Mouse (Mus musculus) hindbrain, embryonic 16.5 days (tissue): ENCODE measurements around the gene Unc80. TPM values are rescaled to one million over a fixed set of nuclear protein-coding genes. Genes with fewer than 3 reads are reported as not detected.
A peak's percentile ranks its signal among the peaks of the same experiment; 100 is the strongest.

Experiments used
- ATAC-seq: fragments of 200-750 bp; cut with Nextera tagmentation; 2 replicates; pipeline ENCODE4 v1.8.0; 2017; ENCODE audit warnings: moderate TSS enrichment, moderate library complexity
- H3K27ac ChIP-seq: fragments of 300-500 bp; sonication (generic); 2 replicates; pipeline ENCODE4 v1.5.1; 2014; ENCODE audit warnings: low read depth, mild to moderate bottlenecking, control low read depth, low read length, moderate library complexity
- H3K27me3 ChIP-seq: fragments of 300-500 bp; sonication (generic); replicated peaks from 2 replicates; pipeline ENCODE4 v1.6.1; 2014; ENCODE audit warnings: low read length; ENCODE audit not compliant: control insufficient read depth, insufficient read depth
- H3K36me3 ChIP-seq: fragments of 300-500 bp; sonication (generic); 2 replicates; pipeline ENCODE4 v1.6.1; 2014; ENCODE audit warnings: mild to moderate bottlenecking, low read length, moderate library complexity, mixed read lengths; ENCODE audit not compliant: control insufficient read depth, insufficient read depth
- H3K4me1 ChIP-seq: fragments of 300-500 bp; sonication (generic); 2 replicates; pipeline ENCODE4 v1.6.1; 2014; ENCODE audit warnings: low read depth, low read length; ENCODE audit not compliant: control insufficient read depth, insufficient read depth
- H3K4me2 ChIP-seq: fragments of 300-500 bp; sonication (generic); 2 replicates; pipeline ENCODE4 v1.6.1; 2014; ENCODE audit warnings: mild to moderate bottlenecking, low read length, control low read depth, moderate library complexity
- H3K4me3 ChIP-seq: fragments of 300-500 bp; sonication (generic); 2 replicates; pipeline ENCODE4 v1.5.1; 2014; ENCODE audit warnings: mild to moderate bottlenecking, low read length, control low read depth, moderate library complexity
- H3K9ac ChIP-seq: fragments of 300-500 bp; sonication (generic); 2 replicates; pipeline ENCODE4 v1.6.1; 2014; ENCODE audit warnings: low read depth, mild to moderate bottlenecking, control low read depth, low read length, moderate library complexity
- H3K9me3 ChIP-seq: fragments of 300-500 bp; sonication (generic); 2 replicates; pipeline ENCODE4 v1.6.1; 2014; ENCODE audit warnings: mild to moderate bottlenecking, low read length, moderate library complexity; ENCODE audit not compliant: control insufficient read depth
- WGBS: fragments of 180-500 bp; shearing (Covaris S2); extraction: QIAGEN DNeasy Blood & Tissue Kit; methylation state at CpG from one replicate; pipeline ENCODE4 v1.1.7; 2014; 5-methylcytosine and 5-hydroxymethylcytosine counted together
- polyA plus RNA-seq: library from polyadenylated mRNA; unstranded; fragments of >200 nt; fragmentation: Nextera tagmentation; extraction: Ambion mirVana; gene quantifications from 2 replicates; pipeline ENCODE4 v1.2.1, GENCODE M21; 2015

Unc80 gene
- polyA plus RNA-seq, 1 experiment from 2014 or later = 9.4 TPM

DNA sequence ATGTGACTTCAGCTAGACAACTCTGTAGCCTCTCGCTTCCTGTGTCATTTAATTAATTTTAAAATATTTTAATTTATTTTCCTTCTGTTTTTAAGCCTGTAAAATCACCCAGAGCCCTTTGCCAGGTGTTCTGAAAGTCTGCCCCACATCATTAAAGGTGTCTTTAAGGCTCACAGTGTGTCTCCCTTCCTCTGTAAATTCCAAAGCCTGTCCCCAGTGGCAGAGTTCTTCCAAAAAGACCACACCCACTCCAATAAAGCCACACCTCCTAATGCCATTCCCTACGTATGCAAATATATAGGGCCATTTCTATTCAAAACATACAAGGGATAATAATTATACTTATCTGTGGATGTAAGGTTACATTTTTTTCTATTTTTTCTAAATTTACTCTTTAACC lies 94.2 kb downstream of the Unc80 start:
- H3K9me3 ChIP-seq = no peaks in the 10 kb centered on the region
- no peak overlapping the region for H3K27ac ChIP-seq
- H3K36me3 ChIP-seq = no peaks in the 10 kb centered on the region
- H3K9ac ChIP-seq = no peak overlapping the region
- ATAC-seq = no peak
- no peaks in the 10 kb centered on the region for H3K4me1 ChIP-seq
- H3K4me3 ChIP-seq = no peak overlapping the region
- no peak overlapping the region for H3K4me2 ChIP-seq
- H3K27me3 ChIP-seq = no peaks in the 10 kb centered on the region
- 83% methylated on average over 2 of the region's 2 CpGs for WGBS

GRCm38 (mm10) chr1:66569736-66570135 lies 101.6 kb downstream of the Unc80 start:
- 64% methylated on average over 13 of the region's 13 CpGs for WGBS
- Histone ChIP-seq H3K4me1 (no peaks in the 10 kb centered on the region), H3K4me3 (no peak overlapping the region), H3K9me3 (no peaks in the 10 kb centered on the region; the same call in 1 of the 2 replicates), H3K9ac (no peak overlapping the region), H3K27me3 (no peaks in the 10 kb centered on the region), H3K36me3 (no peaks in the 10 kb centered on the region), H3K4me2 (no peak overlapping the region), H3K27ac (no peak overlapping the region)
- no peak for ATAC-seq

DNA sequence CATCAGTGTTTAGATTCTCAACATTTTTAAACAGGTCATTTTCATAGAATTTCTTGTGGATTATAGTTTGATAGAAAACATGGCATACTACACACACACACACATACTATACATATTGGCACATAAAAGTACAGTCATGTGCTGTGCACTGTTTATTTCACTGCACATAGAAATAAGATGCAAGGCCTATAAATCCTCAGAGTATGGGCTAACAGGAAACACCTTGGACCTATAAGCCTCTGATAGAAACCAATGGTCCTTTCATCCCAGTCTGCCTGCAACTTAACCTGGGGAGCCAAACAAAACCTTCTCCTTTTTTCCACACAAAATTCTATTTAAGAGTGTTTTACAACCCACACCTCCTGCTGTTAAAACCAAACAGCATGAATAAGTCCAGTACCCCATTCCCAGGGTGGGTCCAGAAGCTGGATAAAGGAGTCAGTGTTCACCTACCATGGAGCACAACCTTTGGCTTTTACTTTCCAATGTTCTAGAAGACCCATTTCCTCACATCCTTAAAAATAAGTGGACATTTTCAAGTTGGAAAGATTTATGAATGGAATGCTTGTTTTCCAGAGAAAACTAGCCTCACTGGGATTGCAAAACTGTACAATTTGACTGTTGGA lies 129.1 kb downstream of the Unc80 start:
- Histone ChIP-seq H3K9ac (no peak overlapping the region), H3K27me3 (no peaks in the 10 kb centered on the region), H3K9me3 (no peaks in the 10 kb centered on the region), H3K36me3 (peaks cover 6% of the 10 kb centered on the region; the same call in 1 of the 2 replicates), H3K4me2 (no peak overlapping the region), H3K4me1 (no peaks in the 10 kb centered on the region), H3K27ac (no peak overlapping the region), H3K4me3 (no peak overlapping the region)
- no peak for ATAC-seq

DNA sequence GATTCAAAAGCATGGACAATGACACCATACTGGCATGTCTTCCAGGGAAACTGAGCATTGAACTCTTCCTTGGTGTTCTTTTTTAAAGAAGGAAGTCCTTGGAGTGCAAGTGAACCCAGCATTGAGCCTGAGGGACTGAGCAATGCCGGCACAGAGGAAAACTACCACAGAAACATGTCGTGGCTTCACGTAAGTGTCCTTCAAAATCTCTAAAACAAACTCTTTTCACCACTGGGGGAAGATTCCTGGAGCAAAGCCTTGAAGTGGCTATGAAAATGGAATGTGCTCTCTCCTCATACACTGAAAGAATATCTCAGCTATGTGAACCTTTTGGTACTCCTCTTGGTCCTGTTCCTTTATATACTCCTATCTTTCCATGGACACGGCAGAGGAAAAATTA lies 140.1 kb downstream of the Unc80 start:
- H3K4me3 ChIP-seq = no peak overlapping the region
- no peaks in the 10 kb centered on the region for H3K9me3 ChIP-seq
- no peak overlapping the region for H3K9ac ChIP-seq
- ATAC-seq = no peak
- H3K4me2 ChIP-seq = no peak overlapping the region
- 0 out of 2 replicates have a peak, but pooled peaks cover 6% of the 10 kb centered on the region for H3K36me3 ChIP-seq
- 92% methylated on average over 4 of the region's 4 CpGs for WGBS
- no peaks in the 10 kb centered on the region for H3K27me3 ChIP-seq
- H3K27ac ChIP-seq = no peak overlapping the region
- H3K4me1 ChIP-seq = no peaks in the 10 kb centered on the region

GRCm38 (mm10) chr1:66617188-66617587 lies 149.0 kb downstream of the Unc80 start:
- H3K27ac ChIP-seq = no peak overlapping the region
- H3K9me3 ChIP-seq = no peaks in the 10 kb centered on the region
- no peak for ATAC-seq
- H3K4me3 ChIP-seq = no peak overlapping the region
- H3K4me1 ChIP-seq = no peaks in the 10 kb centered on the region
- H3K9ac ChIP-seq = no peak overlapping the region
- H3K36me3 ChIP-seq = peaks cover 12% of the 10 kb centered on the region
- WGBS = 46% methylated on average over 2 of the region's 2 CpGs
- H3K4me2 ChIP-seq = no peak overlapping the region
- no peaks in the 10 kb centered on the region for H3K27me3 ChIP-seq

GRCm38 (mm10) chr1:66638177-66638576 lies 170.0 kb downstream of the Unc80 start:
- Histone ChIP-seq H3K9ac (no peak overlapping the region), H3K9me3 (no peaks in the 10 kb centered on the region), H3K4me2 (no peak overlapping the region), H3K27me3 (no peaks in the 10 kb centered on the region), H3K27ac (0 out of 2 replicates have a peak overlapping the region, but pooled peaks have one; percentile 44), H3K36me3 (no peaks in the 10 kb centered on the region), H3K4me1 (no peaks in the 10 kb centered on the region), H3K4me3 (no peak overlapping the region)
- peak; percentile 80 for ATAC-seq
- 30% methylated on average over 2 of the region's 2 CpGs for WGBS

- Histone ChIP-seq H3K9me3 (no peaks in the 10 kb centered on the region), H3K27ac (no peak overlapping the region), H3K4me1 (no peaks in the 10 kb centered on the region), H3K4me2 (no peak overlapping the region), H3K9ac (no peak overlapping the region), H3K4me3 (no peak overlapping the region), H3K36me3 (no peaks in the 10 kb centered on the region), H3K27me3 (no peaks in the 10 kb centered on the region)
- ATAC-seq = no peak
Observed at GRCm38 (mm10) chr1:66646894-66647293, 178.7 kb downstream of the Unc80 start.

DNA sequence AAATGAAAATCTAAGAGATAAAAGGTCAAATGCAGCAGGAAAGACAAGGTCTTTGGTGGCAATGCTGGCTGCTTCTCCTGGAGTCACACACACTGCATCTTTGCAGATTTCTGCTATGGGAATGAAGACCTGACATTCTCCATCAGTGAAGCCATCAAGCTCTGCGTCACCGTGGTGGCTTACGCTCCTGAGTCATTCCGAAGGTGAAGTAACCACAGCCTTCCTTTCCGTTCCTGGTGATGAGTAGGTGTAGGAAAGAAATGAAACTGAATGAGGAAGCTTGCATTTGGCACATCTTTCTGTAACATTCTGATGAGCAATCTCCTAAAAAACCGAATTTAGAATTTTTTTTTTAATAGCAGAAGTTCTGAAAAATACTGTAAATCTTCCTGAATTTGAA lies 181.4 kb downstream of the Unc80 start:
- 88% methylated on average over 6 of the region's 6 CpGs for WGBS
- Histone ChIP-seq H3K36me3 (no peaks in the 10 kb centered on the region), H3K4me2 (no peak overlapping the region), H3K27me3 (no peaks in the 10 kb centered on the region), H3K9ac (no peak overlapping the region), H3K27ac (no peak overlapping the region), H3K9me3 (no peaks in the 10 kb centered on the region), H3K4me3 (no peak overlapping the region), H3K4me1 (no peaks in the 10 kb centered on the region)
- no peak for ATAC-seq

GRCm38 (mm10) chr1:66650006-66650405 lies 181.8 kb downstream of the Unc80 start:
- H3K9ac ChIP-seq = no peak overlapping the region
- no peaks in the 10 kb centered on the region for H3K27me3 ChIP-seq
- no peak overlapping the region for H3K4me2 ChIP-seq
- H3K9me3 ChIP-seq = no peaks in the 10 kb centered on the region
- no peak for ATAC-seq
- H3K27ac ChIP-seq = no peak overlapping the region
- H3K36me3 ChIP-seq = no peaks in the 10 kb centered on the region
- WGBS = 53% methylated on average over 1 of the region's 1 CpGs
- H3K4me1 ChIP-seq = no peaks in the 10 kb centered on the region
- H3K4me3 ChIP-seq = no peak overlapping the region
